Mouse (Mus musculus) heart, embryonic 16.5 days (tissue): Measurements from ENCODE around the gene Anks6. TPM values are rescaled to one million over a fixed set of nuclear protein-coding genes. Genes with fewer than 3 reads are reported as not detected.

Experiments
- ATAC-seq: fragments of 200-750 bp; cut with Nextera tagmentation; replicated peaks from 2 replicates; pipeline ENCODE4 v1.8.0; 2017; ENCODE audit warnings: moderate number of reproducible peaks; ENCODE audit not compliant: insufficient read depth, low FRiP score; ENCODE audit errors: extremely low read depth
- H3K27ac ChIP-seq: fragments of 300-500 bp; sonication (generic); 2 replicates; pipeline ENCODE4 v1.5.1; 2014; ENCODE audit warnings: mild to moderate bottlenecking, low read length, control low read depth, moderate library complexity
- H3K27me3 ChIP-seq: fragments of 300-500 bp; sonication (generic); 2 replicates; pipeline ENCODE4 v1.6.1; 2014; ENCODE audit warnings: low read length, mixed read lengths; ENCODE audit not compliant: control insufficient read depth, insufficient read depth
- H3K36me3 ChIP-seq: fragments of 300-500 bp; sonication (generic); 2 replicates; pipeline ENCODE4 v1.6.1; 2014; ENCODE audit not compliant: control insufficient read depth, insufficient read depth
- H3K4me1 ChIP-seq: fragments of 300-500 bp; sonication (generic); 2 replicates; pipeline ENCODE4 v1.6.1; 2014; ENCODE audit warnings: low read length, mixed read lengths; ENCODE audit not compliant: control insufficient read depth, insufficient read depth
- H3K4me2 ChIP-seq: fragments of 300-500 bp; sonication (generic); 2 replicates; pipeline ENCODE4 v1.6.1; 2014; ENCODE audit warnings: low read depth, mild to moderate bottlenecking, control low read depth, low read length
- H3K4me3 ChIP-seq: fragments of 300-500 bp; sonication (generic); 2 replicates; pipeline ENCODE4 v1.5.1; 2014; ENCODE audit warnings: mild to moderate bottlenecking, control low read depth, low read length
- H3K9ac ChIP-seq: fragments of 300-500 bp; sonication (generic); 2 replicates; pipeline ENCODE4 v1.6.1; 2014; ENCODE audit warnings: low read length, control low read depth
- H3K9me3 ChIP-seq: fragments of 300-500 bp; sonication (generic); replicated peaks from 2 replicates; pipeline ENCODE4 v1.6.1; 2016; ENCODE audit warnings: low read length; ENCODE audit not compliant: control insufficient read depth
- WGBS: fragments of 180-500 bp; shearing (Covaris S2); extraction: QIAGEN DNeasy Blood & Tissue Kit; methylation state at CpG from one replicate; pipeline ENCODE4 v1.1.7; 2014; 5-methylcytosine and 5-hydroxymethylcytosine counted together
- polyA plus RNA-seq: library from polyadenylated mRNA; unstranded; fragments of >200 nt; fragmentation: Nextera tagmentation; extraction: Ambion mirVana; gene quantifications from 2 replicates; pipeline ENCODE4 v1.2.1, GENCODE M21; 2015

The Anks6 gene
- polyA plus RNA-seq, 1 experiment from 2014 or later, result 1.6 TPM

- no peak for ATAC-seq
- Histone ChIP-seq H3K27me3 (peaks cover 60% of the 10 kb centered on the region), H3K9me3 (no peaks in the 10 kb centered on the region), H3K27ac (no peak overlapping the region), H3K4me2 (no peak overlapping the region), H3K9ac (no peak overlapping the region), H3K4me1 (no peaks in the 10 kb centered on the region; the same call in none of the 2 replicates), H3K4me3 (no peak overlapping the region), H3K36me3 (no peaks in the 10 kb centered on the region)
- 36% methylated on average over 3 of the region's 3 CpGs for WGBS
These were observed 69.0 kb downstream of the Anks6 start for GRCm38 (mm10) chr4:46988257-46988656.

- H3K9ac ChIP-seq, result no peak overlapping the region
- 88% methylated on average over 6 of the region's 6 CpGs for WGBS
- no peaks in the 10 kb centered on the region; the same call in none of the 2 replicates for H3K4me1 ChIP-seq
- H3K36me3 ChIP-seq, result no peaks in the 10 kb centered on the region
- peaks cover 57% of the 10 kb centered on the region for H3K27me3 ChIP-seq
- H3K9me3 ChIP-seq, result no peaks in the 10 kb centered on the region
- no peak overlapping the region for H3K4me3 ChIP-seq
- H3K27ac ChIP-seq, result no peak overlapping the region
- H3K4me2 ChIP-seq, result no peak overlapping the region
- no peak for ATAC-seq
These were observed 69.4 kb downstream of the Anks6 start for GRCm38 (mm10) chr4:46987809-46988208.

- Histone ChIP-seq H3K4me2 (no peak overlapping the region), H3K9me3 (no peaks in the 10 kb centered on the region), H3K36me3 (no peaks in the 10 kb centered on the region), H3K4me1 (no peaks in the 10 kb centered on the region; the same call in 1 of the 2 replicates), H3K4me3 (no peak overlapping the region), H3K9ac (no peak overlapping the region), H3K27ac (no peak overlapping the region), H3K27me3 (peaks cover 39% of the 10 kb centered on the region)
- no peak for ATAC-seq
These were observed 71.2 kb downstream of the Anks6 start for GRCm38 (mm10) chr4:46986054-46986453.

- 55% methylated on average over 5 of the region's 5 CpGs for WGBS
- no peak overlapping the region for H3K27ac ChIP-seq
- no peaks in the 10 kb centered on the region for H3K9me3 ChIP-seq
- no peak overlapping the region for H3K4me2 ChIP-seq
- no peak for ATAC-seq
- H3K27me3 ChIP-seq, result peaks cover 9% of the 10 kb centered on the region
- H3K36me3 ChIP-seq, result no peaks in the 10 kb centered on the region
- H3K9ac ChIP-seq, result no peak overlapping the region
- no peak overlapping the region for H3K4me3 ChIP-seq
- no peaks in the 10 kb centered on the region for H3K4me1 ChIP-seq
These were observed 74.3 kb downstream of the Anks6 start for GRCm38 (mm10) chr4:46982912-46983311.

GRCm38 (mm10) chr4:46982094-46982493 is 75.1 kb downstream of the Anks6 start:
- WGBS, result 71% methylated on average over 4 of the region's 4 CpGs
- no peak overlapping the region for H3K4me3 ChIP-seq
- H3K27ac ChIP-seq, result no peak overlapping the region
- no peaks in the 10 kb centered on the region for H3K36me3 ChIP-seq
- H3K4me1 ChIP-seq, result no peaks in the 10 kb centered on the region
- no peak overlapping the region for H3K4me2 ChIP-seq
- no peak for ATAC-seq
- peaks cover 7% of the 10 kb centered on the region for H3K27me3 ChIP-seq
- no peak overlapping the region for H3K9ac ChIP-seq
- no peaks in the 10 kb centered on the region for H3K9me3 ChIP-seq

- Histone ChIP-seq H3K36me3 (no peaks in the 10 kb centered on the region), H3K9ac (no peak overlapping the region), H3K9me3 (no peaks in the 10 kb centered on the region), H3K4me3 (no peak overlapping the region), H3K4me2 (no peak overlapping the region), H3K27ac (no peak overlapping the region), H3K27me3 (no peaks in the 10 kb centered on the region; the same call in 1 of the 2 replicates), H3K4me1 (no peaks in the 10 kb centered on the region)
- WGBS, result 74% methylated on average over 6 of the region's 6 CpGs
- ATAC-seq, result no peak
These were observed 78.9 kb downstream of the Anks6 start for GRCm38 (mm10) chr4:46978371-46978770.

- H3K36me3 ChIP-seq, result no peaks in the 10 kb centered on the region
- H3K9me3 ChIP-seq, result no peaks in the 10 kb centered on the region
- no peak overlapping the region for H3K4me2 ChIP-seq
- H3K27ac ChIP-seq, result no peak overlapping the region
- no peak overlapping the region for H3K9ac ChIP-seq
- no peaks in the 10 kb centered on the region for H3K4me1 ChIP-seq
- no peaks in the 10 kb centered on the region; the same call in 1 of the 2 replicates for H3K27me3 ChIP-seq
- WGBS, result 82% methylated on average over 7 of the region's 7 CpGs
- H3K4me3 ChIP-seq, result no peak overlapping the region
- ATAC-seq, result no peak
These were observed 80.1 kb downstream of the Anks6 start for GRCm38 (mm10) chr4:46977161-46977560.

- Histone ChIP-seq H3K9ac (no peak overlapping the region), H3K36me3 (no peaks in the 10 kb centered on the region), H3K4me3 (no peak overlapping the region), H3K4me2 (no peak overlapping the region), H3K27me3 (no peaks in the 10 kb centered on the region), H3K4me1 (no peaks in the 10 kb centered on the region), H3K9me3 (no peaks in the 10 kb centered on the region), H3K27ac (no peak overlapping the region)
- ATAC-seq, result no peak
- 53% methylated on average over 11 of the region's 11 CpGs for WGBS
These were observed 80.6 kb downstream of the Anks6 start for GRCm38 (mm10) chr4:46976671-46977071.

GRCm38 (mm10) chr4:46973322-46973721 is 83.9 kb downstream of the Anks6 start:
- Histone ChIP-seq H3K4me3 (no peak overlapping the region), H3K27me3 (no peaks in the 10 kb centered on the region), H3K9me3 (no peaks in the 10 kb centered on the region), H3K4me2 (no peak overlapping the region), H3K9ac (no peak overlapping the region), H3K4me1 (no peaks in the 10 kb centered on the region), H3K27ac (no peak overlapping the region), H3K36me3 (no peaks in the 10 kb centered on the region)
- no peak for ATAC-seq
- 74% methylated on average over 10 of the region's 10 CpGs for WGBS

GRCm38 (mm10) chr4:46967981-46968380 is 89.2 kb downstream of the Anks6 start:
- Histone ChIP-seq H3K9ac (no peak overlapping the region), H3K4me2 (no peak overlapping the region), H3K4me1 (no peaks in the 10 kb centered on the region), H3K9me3 (no peaks in the 10 kb centered on the region), H3K27me3 (no peaks in the 10 kb centered on the region), H3K4me3 (no peak overlapping the region), H3K36me3 (no peaks in the 10 kb centered on the region), H3K27ac (no peak overlapping the region)
- no peak for ATAC-seq
- 81% methylated on average over 10 of the region's 10 CpGs for WGBS
